Mouse (Mus musculus) intestine, postnatal 0 days (tissue): ENCODE measurements around the gene Galnt3. TPM values are rescaled to one million over a fixed set of nuclear protein-coding genes. Genes with fewer than 3 reads are reported as not detected.

Experiments used
- ATAC-seq: fragments of 200-750 bp; cut with Nextera tagmentation; 2 replicates; pipeline ENCODE4 v1.8.0; 2017; ENCODE audit warnings: mild to moderate bottlenecking, moderate TSS enrichment, moderate library complexity
- H3K27ac ChIP-seq: fragments of 300-500 bp; sonication (generic); 2 replicates; pipeline ENCODE4 v1.5.1; 2014; ENCODE audit warnings: mild to moderate bottlenecking, low read depth, low read length, moderate library complexity
- H3K27me3 ChIP-seq: fragments of 300-500 bp; sonication (generic); replicated peaks from 2 replicates; pipeline ENCODE4 v1.6.1; 2014; ENCODE audit warnings: low read length, mixed read lengths; ENCODE audit not compliant: control insufficient read depth, insufficient read depth
- H3K36me3 ChIP-seq: fragments of 300-500 bp; sonication (generic); 2 replicates; pipeline ENCODE4 v1.6.1; 2014; ENCODE audit warnings: mild to moderate bottlenecking, moderate library complexity; ENCODE audit not compliant: control insufficient read depth, insufficient read depth
- H3K4me1 ChIP-seq: fragments of 300-500 bp; sonication (generic); replicated peaks from 2 replicates; pipeline ENCODE4 v1.6.1; 2014; ENCODE audit warnings: antibody characterized with exemption, low read length, mixed read lengths; ENCODE audit not compliant: control insufficient read depth, insufficient read depth
- H3K4me2 ChIP-seq: fragments of 300-500 bp; sonication (generic); replicated peaks from 2 replicates; pipeline ENCODE4 v1.6.1; 2014; ENCODE audit warnings: low read depth, mild to moderate bottlenecking, moderate library complexity
- H3K4me3 ChIP-seq: fragments of 300-500 bp; sonication (generic); 2 replicates; pipeline ENCODE4 v1.5.1; 2014; ENCODE audit warnings: low read depth, low read length
- H3K9ac ChIP-seq: fragments of 300-500 bp; sonication (generic); 2 replicates; pipeline ENCODE4 v1.6.1; 2014; ENCODE audit warnings: mild to moderate bottlenecking, low read depth, low read length
- H3K9me3 ChIP-seq: fragments of 300-500 bp; sonication (generic); 2 replicates; pipeline ENCODE4 v1.6.1; 2016; ENCODE audit warnings: mixed run types; ENCODE audit not compliant: control insufficient read depth
- CTCF ChIP-seq: sonication (generic); IDR thresholded peaks from 2 replicates; pipeline ENCODE4 v1.5.1; 2016; ENCODE audit warnings: low read depth, mild to moderate bottlenecking, control low read depth, antibody characterized with exemption, moderate library complexity
- WGBS: fragments of 180-500 bp; shearing (Covaris S2); extraction: QIAGEN DNeasy Blood & Tissue Kit; methylation state at CpG from one replicate; pipeline ENCODE4 v1.1.7; 2014; 5-methylcytosine and 5-hydroxymethylcytosine counted together
- polyA plus RNA-seq: library from polyadenylated mRNA; unstranded; fragments of >200 nt; fragmentation: Nextera tagmentation; extraction: Ambion mirVana; gene quantifications from 2 replicates; pipeline ENCODE4 v1.2.1, GENCODE M21; 2015

The Galnt3 gene
- polyA plus RNA-seq, 1 experiment from 2014 or later: 19.9 TPM

DNA sequence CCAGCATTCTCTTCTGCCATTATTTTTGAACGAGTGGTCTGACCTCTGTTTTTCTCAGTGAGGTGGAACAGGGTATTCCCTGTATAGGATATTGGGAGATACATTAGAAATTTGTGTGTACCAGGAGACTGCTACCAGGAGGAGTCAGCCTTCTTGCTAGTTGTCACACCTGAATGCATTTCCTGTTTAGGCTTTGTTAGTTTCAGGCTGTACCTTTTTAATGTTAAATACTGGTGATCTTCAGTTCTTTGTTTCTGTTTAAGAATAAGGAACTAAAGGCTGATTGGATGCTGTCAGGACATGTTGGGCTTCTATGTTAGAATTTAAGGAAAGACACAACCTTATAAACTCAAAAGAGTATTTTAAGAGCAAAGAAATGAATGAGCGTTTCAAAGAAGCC, 26.6 kb upstream of the Galnt3 start:
- H3K27me3 ChIP-seq: no peaks in the 10 kb centered on the region
- no peak overlapping the region for H3K4me3 ChIP-seq
- 70% methylated on average over 2 of the region's 2 CpGs for WGBS
- H3K27ac ChIP-seq: no peak overlapping the region
- H3K4me2 ChIP-seq: no peak overlapping the region
- H3K9ac ChIP-seq: no peak overlapping the region
- ATAC-seq: no peak
- H3K36me3 ChIP-seq: no peaks in the 10 kb centered on the region
- H3K9me3 ChIP-seq: no peaks in the 10 kb centered on the region
- no peak for TF ChIP-seq CTCF
- H3K4me1 ChIP-seq: no peaks in the 10 kb centered on the region

DNA sequence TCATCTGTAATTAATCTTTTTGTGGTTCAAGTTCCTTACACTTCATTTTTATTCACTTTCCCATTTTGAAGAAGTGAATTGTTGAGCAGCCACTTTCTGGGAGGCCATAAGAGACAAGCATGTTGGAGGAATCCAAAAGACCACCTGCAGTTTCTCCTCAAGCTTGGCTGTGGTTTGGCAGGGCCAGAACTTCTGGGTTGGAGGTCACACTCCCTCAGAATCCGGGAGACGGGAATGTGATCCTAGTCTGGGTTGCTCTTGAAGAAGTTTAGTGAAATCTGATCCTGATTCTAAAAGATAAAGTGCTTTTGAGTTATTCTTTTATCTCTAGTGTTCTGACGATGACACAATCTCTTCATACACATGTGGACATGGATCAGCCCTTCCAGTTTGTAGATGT, 25.7 kb upstream of the Galnt3 start:
- H3K27ac ChIP-seq: no peak overlapping the region
- 53% methylated on average over 3 of the region's 3 CpGs for WGBS
- no peaks in the 10 kb centered on the region for H3K36me3 ChIP-seq
- H3K4me2 ChIP-seq: no peak overlapping the region
- no peak overlapping the region for H3K9ac ChIP-seq
- ATAC-seq: no peak
- H3K9me3 ChIP-seq: no peaks in the 10 kb centered on the region
- H3K4me3 ChIP-seq: no peak overlapping the region
- TF ChIP-seq CTCF: no peak
- no peaks in the 10 kb centered on the region for H3K27me3 ChIP-seq
- no peaks in the 10 kb centered on the region for H3K4me1 ChIP-seq

DNA sequence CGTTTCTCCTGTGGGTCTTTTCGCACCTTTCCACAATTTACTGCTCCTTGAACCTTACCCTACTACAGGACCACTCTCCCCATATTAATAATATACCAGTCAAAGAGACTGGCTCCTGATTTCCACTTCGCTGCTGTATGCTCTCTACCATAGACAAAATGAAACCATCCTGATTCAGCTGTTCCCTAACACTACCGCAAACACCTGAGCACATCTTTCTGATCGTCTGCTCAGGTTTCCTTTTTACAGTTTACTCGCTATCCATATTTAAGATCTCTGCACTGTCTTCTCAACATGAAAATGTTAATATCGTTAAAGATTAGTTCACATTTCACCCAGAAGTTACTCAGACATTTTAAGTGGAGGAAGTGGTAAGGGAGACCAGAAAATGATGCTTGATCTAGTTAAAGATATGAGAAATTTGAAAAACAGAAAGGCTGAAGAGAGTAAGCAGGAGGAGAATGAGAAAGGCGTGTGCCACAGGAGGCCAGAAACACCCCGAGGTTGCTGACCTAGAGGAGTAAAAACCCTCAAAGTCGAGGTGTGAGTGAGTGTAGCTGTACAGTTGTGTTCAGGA, 23.9 kb upstream of the Galnt3 start:
- Histone ChIP-seq H3K4me1 (no peaks in the 10 kb centered on the region), H3K4me2 (no peak overlapping the region), H3K27ac (no peak overlapping the region), H3K36me3 (no peaks in the 10 kb centered on the region), H3K4me3 (no peak overlapping the region), H3K27me3 (no peaks in the 10 kb centered on the region), H3K9me3 (no peaks in the 10 kb centered on the region), H3K9ac (no peak overlapping the region)
- no peak for ATAC-seq
- TF ChIP-seq CTCF: no peak
- 81% methylated on average over 10 of the region's 10 CpGs for WGBS

DNA sequence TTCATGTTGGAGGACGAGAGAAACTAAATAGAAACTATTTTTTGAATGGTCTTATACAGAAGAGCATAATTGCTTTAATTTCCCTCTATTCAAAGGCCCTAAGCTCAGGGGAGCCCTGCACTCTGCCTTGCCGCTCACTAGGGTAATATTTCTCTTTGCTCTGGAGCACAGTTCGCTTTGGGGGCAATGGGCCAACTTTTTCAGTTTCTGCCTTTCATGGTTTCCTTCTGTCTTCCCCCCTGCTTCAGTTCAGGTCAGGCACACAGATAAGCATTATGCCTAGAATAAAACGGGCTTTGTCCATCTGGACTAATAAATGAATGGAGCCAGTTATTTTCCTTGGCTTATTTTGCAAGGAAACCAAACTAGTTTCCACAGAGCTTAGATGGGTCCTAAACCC, 21.7 kb upstream of the Galnt3 start:
- 61% methylated on average over 4 of the region's 4 CpGs for WGBS
- H3K9ac ChIP-seq: no peak overlapping the region
- H3K36me3 ChIP-seq: no peaks in the 10 kb centered on the region
- H3K4me2 ChIP-seq: no peak overlapping the region
- no peak overlapping the region for H3K4me3 ChIP-seq
- H3K9me3 ChIP-seq: no peaks in the 10 kb centered on the region
- H3K27me3 ChIP-seq: no peaks in the 10 kb centered on the region
- no peaks in the 10 kb centered on the region for H3K4me1 ChIP-seq
- ATAC-seq: no peak
- TF ChIP-seq CTCF: no peak
- H3K27ac ChIP-seq: no peak overlapping the region

DNA sequence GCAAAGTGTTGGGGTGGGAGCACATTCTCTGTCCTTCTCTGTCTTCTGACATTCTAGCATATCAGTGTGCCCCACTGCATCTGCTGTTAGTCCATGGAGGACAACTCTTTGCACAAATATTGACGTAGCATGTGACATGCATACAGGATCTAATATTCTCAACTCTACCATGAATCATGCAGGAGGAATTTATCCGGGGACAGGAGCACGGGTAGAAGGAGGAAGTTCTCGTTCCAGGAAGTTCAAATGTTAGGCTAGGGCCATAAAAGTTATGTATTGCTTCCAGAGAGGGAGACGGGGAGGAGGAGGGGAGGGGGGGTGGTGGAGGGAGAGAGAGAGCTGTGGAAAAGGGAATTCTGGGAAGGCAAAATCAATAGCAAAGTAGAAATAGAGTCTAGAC, 20.0 kb upstream of the Galnt3 start:
- Histone ChIP-seq H3K9ac (no peak overlapping the region), H3K9me3 (no peaks in the 10 kb centered on the region), H3K4me3 (no peak overlapping the region), H3K27ac (0 out of 2 replicates have a peak overlapping the region, but pooled peaks have one; percentile 41), H3K27me3 (no peaks in the 10 kb centered on the region), H3K4me1 (no peaks in the 10 kb centered on the region), H3K36me3 (no peaks in the 10 kb centered on the region), H3K4me2 (no peak overlapping the region; the same call in 1 of the 2 replicates)
- 1% methylated on average over 5 of the region's 5 CpGs for WGBS
- peak; percentile 95 for ATAC-seq
- no peak for TF ChIP-seq CTCF

DNA sequence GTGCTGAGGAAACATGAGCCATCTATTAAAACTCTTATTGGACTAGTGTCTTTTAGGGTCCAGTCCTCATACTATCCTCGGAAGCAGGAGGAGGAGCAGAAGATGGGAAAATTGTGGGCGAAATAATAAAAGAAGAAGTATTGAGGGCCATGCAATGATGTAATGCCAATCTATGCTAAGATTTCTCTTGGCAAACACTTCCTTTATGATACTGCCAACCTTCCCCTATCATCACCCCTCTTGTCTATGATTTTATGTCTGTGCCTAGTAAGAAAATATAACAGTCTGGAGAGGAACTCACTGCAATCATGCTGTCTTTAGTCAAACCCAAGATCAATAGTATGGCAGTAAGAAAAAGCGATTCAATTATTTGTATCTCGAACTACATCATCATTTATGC, 18.5 kb upstream of the Galnt3 start:
- H3K9ac ChIP-seq: no peak overlapping the region
- no peak overlapping the region for H3K4me3 ChIP-seq
- no peaks in the 10 kb centered on the region for H3K9me3 ChIP-seq
- no peak overlapping the region for H3K27ac ChIP-seq
- no peaks in the 10 kb centered on the region for H3K36me3 ChIP-seq
- H3K4me1 ChIP-seq: no peaks in the 10 kb centered on the region
- no peak for TF ChIP-seq CTCF
- 94% methylated on average over 4 of the region's 4 CpGs for WGBS
- no peak overlapping the region for H3K4me2 ChIP-seq
- no peaks in the 10 kb centered on the region for H3K27me3 ChIP-seq
- ATAC-seq: no peak

DNA sequence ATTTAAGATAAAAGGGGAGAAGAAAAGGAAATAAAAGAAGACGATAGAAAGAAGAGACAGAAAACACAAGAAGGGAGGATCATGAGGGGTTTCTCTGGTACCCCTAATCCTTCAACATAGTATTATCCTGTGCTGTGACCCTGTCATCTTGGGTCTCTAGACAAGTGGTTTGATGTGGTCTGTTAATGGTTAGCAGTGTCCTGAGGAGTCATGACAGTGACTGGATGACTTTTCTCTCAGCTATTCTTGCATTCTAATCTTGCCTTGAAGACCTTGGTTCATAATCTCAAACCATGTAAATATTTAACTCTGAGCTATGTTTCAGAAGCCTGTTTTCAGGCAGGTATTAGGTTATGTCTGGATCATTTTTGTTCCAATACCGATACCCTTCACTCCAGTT, 17.9 kb upstream of the Galnt3 start:
- TF ChIP-seq CTCF: no peak
- WGBS: 45% methylated on average over 2 of the region's 2 CpGs
- no peak overlapping the region for H3K4me2 ChIP-seq

More for the DNA sequence above, 17.9 kb upstream of the Galnt3 start:
- H3K9ac ChIP-seq: no peak overlapping the region
- no peaks in the 10 kb centered on the region for H3K4me1 ChIP-seq
- H3K27ac ChIP-seq: no peak overlapping the region
- H3K36me3 ChIP-seq: no peaks in the 10 kb centered on the region
- H3K9me3 ChIP-seq: no peaks in the 10 kb centered on the region
- no peak overlapping the region for H3K4me3 ChIP-seq
- ATAC-seq: no peak
- no peaks in the 10 kb centered on the region for H3K27me3 ChIP-seq
